Mouse (Mus musculus): ENCODE data around the gene Mpz.

- TF ChIP-seq EP300 (IDR thresholded peaks at IDR 0.05; ENCODE audit: low read depth) = no peak
- TF ChIP-seq CTCF (IDR thresholded peaks at IDR 0.05; ENCODE audit: low read depth) = no peak
These were observed 49.5 kb upstream of the Mpz start for GRCm38 (mm10) chr1:171101033-171101432.
